Mouse (Mus musculus): ENCODE data around the gene Frmd4a.

Gene Frmd4a

GRCm38 (mm10) chr2:4017528-4018288 is at the start of gene Frmd4a:
TSS of gene Frmd4a (plus strand) at chr2:4017717.
- peak; percentile 52 for DNase-seq

- peak; percentile 46 for DNase-seq
Observed at GRCm38 (mm10) chr2:3988876-3989275, 28.6 kb upstream of the Frmd4a start.

- no peak for DNase-seq
Observed at GRCm38 (mm10) chr2:3990431-3990830, 27.1 kb upstream of the Frmd4a start.

- peak; percentile 51 for DNase-seq
Observed at GRCm38 (mm10) chr2:4018431-4018876, 937 bp downstream of the Frmd4a start.

DNA sequence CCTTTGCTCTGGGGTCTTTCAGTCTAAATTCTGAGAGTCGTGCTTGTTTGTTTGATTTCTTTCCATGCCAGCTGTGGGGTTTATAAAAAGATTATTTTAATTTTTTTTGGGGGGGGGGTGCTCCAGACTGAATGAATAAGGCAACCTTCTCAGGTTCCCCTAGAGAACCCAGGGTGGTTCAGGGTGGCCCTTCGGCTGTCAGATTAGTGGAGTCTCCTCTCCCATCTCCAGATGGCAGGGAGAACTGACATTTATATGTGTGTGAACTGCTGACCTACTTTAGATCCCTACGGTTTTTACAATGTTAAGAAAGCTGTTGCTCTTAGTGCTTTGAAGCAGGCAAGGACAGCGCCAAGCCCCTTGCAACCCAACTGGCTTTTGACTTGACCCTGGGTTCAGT is 1.4 kb downstream of the Frmd4a start:
- no peak for DNase-seq

DNA sequence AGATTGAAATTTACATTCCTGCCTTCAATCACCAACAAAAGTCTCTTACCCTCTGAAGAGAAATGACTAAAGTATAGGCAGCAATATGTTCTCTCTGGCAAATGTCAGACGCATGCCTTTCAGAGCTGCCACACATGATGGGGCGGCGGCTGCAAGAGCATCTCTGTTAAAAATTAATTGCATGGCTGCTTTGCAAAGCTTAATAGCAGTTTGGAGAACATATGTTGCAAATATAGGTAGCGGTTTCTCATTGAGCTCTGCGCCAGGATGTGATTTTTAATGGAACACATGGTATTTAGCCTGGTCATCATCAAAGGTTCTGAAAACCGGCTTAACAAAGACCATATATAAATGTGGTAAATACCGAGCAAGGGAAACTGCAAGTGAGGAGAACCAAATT is 7.4 kb downstream of the Frmd4a start:
- no peak for DNase-seq

- no peak for DNase-seq
Observed at GRCm38 (mm10) chr2:4029031-4029747, 11.7 kb downstream of the Frmd4a start.

GRCm38 (mm10) chr2:4036153-4036589 is 18.7 kb downstream of the Frmd4a start:
- DNase-seq = no peak

GRCm38 (mm10) chr2:4036651-4037117 is 19.2 kb downstream of the Frmd4a start:
- DNase-seq = peak; percentile 24

- DNase-seq = no peak
Observed at GRCm38 (mm10) chr2:4042009-4042408, 24.5 kb downstream of the Frmd4a start.

GRCm38 (mm10) chr2:4055481-4055880 is 38.0 kb downstream of the Frmd4a start:
- DNase-seq = no peak

DNA sequence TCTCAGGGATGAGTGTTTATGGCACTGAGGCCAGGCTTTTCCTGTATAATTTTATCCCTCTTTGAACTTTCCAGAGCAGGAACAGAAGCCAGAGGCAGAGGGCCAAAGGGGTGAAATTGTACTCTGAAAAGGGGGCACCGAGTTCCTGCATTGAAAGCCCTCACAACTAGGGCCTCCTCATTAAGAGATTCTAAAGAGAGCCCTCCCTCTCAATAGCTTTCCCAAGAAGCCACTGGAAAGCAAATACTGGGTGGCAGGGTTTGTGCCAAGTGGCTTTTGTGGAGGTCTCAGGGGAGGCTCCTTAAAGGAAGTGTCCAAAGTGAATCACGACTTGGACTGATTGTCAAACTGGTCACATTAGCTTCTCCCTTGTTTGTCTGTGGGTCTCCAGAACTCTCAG is 43.2 kb downstream of the Frmd4a start:
- peak; percentile 46 for DNase-seq

DNA sequence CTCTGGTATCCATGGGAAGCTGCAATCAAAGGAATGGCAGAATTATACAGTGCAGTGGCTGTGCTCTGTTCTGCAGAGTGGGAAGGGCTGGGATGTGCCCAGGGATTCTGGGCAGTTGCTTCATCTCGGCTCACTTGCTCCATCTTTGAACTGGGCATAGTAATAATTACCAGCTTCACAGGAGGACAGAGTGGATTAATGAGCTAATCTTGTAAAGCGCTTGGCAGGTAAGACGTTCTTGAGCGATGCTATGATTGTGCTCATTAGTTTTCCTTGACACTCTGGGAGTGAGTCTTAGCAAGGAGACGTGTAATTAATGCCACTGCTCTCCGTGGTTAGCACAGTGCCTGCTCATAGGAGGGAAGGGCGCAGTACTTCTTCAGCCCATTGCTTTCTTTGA is 54.3 kb downstream of the Frmd4a start:
- DNase-seq = peak; percentile 13

DNA sequence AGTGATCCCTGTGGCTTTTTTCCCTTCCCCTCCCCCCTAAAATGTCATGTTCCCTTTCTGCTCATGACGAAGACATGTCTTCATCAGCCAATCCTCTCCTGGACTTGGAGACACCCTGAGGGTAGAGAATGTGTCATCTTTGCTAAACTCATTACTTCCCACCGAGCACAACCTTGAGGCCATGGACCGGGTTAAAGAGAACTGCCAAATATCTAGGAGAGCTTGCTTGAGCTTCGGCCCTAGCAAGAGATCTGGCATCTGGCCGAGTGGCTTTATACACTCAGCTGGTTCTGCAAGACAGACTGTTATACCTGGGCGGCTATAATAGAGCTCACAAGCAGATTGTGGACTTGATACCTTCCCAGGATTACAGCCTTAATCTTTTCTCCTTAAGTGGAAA is 66.4 kb downstream of the Frmd4a start:
- no peak for DNase-seq

DNA sequence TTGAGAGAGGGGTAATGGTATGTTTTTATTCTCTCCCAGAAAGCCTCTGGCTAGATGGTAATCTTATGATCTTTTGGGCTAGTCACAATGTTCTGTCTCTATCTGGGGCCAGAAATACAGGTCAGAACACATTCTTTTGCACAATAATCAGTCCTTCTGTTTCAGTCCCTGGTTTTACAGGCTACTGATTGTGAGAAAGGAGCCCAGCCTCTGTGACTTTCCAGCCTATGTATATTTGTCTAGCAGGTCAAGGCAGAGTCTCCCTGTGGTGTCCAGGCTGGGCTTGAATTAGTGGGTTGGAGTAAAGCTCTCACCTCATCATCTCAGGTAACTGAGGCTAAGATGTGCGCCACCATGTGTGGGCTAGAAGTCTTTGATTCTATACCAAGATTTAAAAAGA is 80.1 kb downstream of the Frmd4a start:
- DNase-seq = no peak

DNA sequence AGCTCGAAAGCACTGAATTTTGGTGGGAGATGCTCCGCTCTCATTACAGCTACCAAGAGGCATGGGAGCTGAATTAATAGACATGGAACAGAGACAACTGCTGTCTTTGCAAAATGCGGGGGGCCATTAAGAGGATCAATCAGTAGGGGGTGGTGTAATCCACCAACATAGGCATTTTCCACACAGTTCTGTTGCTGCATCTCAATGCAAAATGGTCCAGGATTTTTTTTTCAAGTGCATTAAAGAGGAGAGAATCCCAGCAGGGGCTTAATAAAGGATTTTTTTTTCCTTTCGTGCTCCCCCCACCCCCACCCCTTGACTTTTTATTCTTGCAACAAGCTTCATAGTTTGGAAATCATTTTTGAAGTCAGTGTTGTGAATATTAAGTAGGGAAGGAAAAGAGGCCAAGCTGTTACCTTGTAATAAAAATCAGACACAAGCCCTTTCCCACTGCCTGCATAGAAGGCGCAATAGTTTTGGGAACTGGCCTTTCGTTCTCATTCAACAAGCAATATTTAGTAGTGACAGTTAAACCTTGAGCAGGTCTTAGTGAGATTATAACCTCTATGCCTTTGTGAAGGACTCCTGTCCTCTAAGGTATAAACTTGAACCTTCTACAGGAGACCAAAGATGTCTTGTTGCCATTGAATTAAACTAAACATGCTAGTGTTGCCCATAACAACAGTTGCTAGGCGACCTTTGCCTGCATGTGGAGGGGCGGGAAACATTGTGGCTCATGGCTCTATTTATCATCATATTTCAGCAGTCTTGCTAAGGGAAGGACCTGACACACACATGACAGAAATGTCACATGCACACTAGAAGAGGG is 81.6 kb downstream of the Frmd4a start:
- peak; percentile 28 for DNase-seq

DNA sequence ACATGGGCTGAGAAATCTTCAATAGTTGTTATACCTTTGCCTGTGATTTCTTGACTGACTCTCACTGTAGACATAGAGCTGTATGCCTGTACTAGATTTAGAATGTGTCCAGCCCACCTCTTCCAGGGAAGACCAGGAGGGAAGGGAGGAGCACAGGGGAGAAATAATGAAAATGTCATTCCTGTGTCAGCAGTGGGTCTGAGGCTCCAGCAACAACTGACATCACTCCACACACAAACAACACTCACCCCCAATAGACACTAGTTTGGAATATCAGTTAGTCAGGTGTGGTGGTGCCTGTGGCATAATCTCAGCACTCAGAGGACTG is 82.2 kb downstream of the Frmd4a start:
- DNase-seq = no peak

DNA sequence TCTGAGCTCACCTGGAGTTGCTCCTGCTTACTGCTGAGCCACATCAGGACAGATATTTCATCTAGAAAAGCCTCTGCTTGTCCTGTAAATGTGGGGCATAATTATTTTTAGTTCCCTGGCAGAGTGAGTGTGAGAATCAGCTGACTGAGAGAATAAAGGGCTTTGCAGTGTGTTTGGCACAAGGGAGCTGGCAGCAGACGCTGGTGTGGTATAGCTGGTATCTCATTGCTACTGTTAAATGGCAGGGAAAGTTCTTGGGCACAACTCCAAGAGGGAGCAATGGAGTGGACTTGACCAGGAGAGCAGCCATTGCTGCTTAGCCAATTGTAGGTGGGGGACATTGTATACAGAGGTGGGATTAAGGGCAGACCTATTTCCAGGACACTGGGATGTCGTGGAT is 83.9 kb downstream of the Frmd4a start:
- peak; percentile 77 for DNase-seq

- DNase-seq = no peak
Observed at GRCm38 (mm10) chr2:4113303-4113920, 95.9 kb downstream of the Frmd4a start.

- DNase-seq = no peak
Observed at GRCm38 (mm10) chr2:4119678-4120458, 102.4 kb downstream of the Frmd4a start.

GRCm38 (mm10) chr2:4131216-4131615 is 113.7 kb downstream of the Frmd4a start:
- no peak for DNase-seq

- DNase-seq = no peak
Observed at GRCm38 (mm10) chr2:4137493-4137892, 120.0 kb downstream of the Frmd4a start.

Data from right cerebral cortex, adult 18-20 months (tissue).